Mouse (Mus musculus): ENCODE results near the gene Mical3.

- TF ChIP-seq POLR2A (IDR thresholded peaks at IDR 0.05; ENCODE audit: insufficient read depth, low read length) = no peak
- no peak for TF ChIP-seq CTCF (IDR thresholded peaks at IDR 0.05; ENCODE audit: low read depth, low read length)
Measured at GRCm38 (mm10) chr6:121051411-121051810, 79.4 kb downstream of the Mical3 start.
